Mouse (Mus musculus) ES-Bruce4 (cell line): ENCODE data around the gene Prkg1. TPM values are rescaled to one million over a fixed set of nuclear protein-coding genes. Genes with fewer than 3 reads are reported as not detected.

Source experiments
- H3K27ac ChIP-seq: 2 replicates; pipeline ENCODE4 v1.5.1; 2012; ENCODE audit warnings: low read length, inconsistent platforms; ENCODE audit not compliant: insufficient read depth
- H3K27me3 ChIP-seq: 2 replicates; pipeline ENCODE4 v1.6.1; 2012; ENCODE audit warnings: mild to moderate bottlenecking, low read length, inconsistent platforms; ENCODE audit not compliant: control insufficient read depth, poor library complexity, insufficient read depth, severe bottlenecking
- H3K36me3 ChIP-seq: 2 replicates; pipeline ENCODE4 v1.6.1; 2012; ENCODE audit warnings: inconsistent platforms, mild to moderate bottlenecking, low read length, moderate library complexity; ENCODE audit not compliant: control insufficient read depth, poor library complexity, insufficient read depth, severe bottlenecking
- H3K4me1 ChIP-seq: one replicate; pipeline ENCODE4 v1.8.1; 2011; ENCODE audit warnings: low read length; ENCODE audit not compliant: control insufficient read depth, insufficient read depth
- H3K4me3 ChIP-seq: 2 replicates; pipeline ENCODE4 v1.5.1; 2011; ENCODE audit warnings: low read depth, mild to moderate bottlenecking, low read length
- H3K9ac ChIP-seq: 2 replicates; pipeline ENCODE4 v1.6.1; 2012; ENCODE audit warnings: low read depth, mild to moderate bottlenecking, inconsistent platforms; ENCODE audit not compliant: poor library complexity, severe bottlenecking
- H3K9me3 ChIP-seq: replicated peaks from 2 replicates; pipeline ENCODE4 v1.6.1; 2012; ENCODE audit warnings: mild to moderate bottlenecking, low read length, inconsistent platforms; ENCODE audit not compliant: control insufficient read depth, poor library complexity, insufficient read depth, severe bottlenecking
- CTCF ChIP-seq: IDR thresholded peaks from one replicate; pipeline ENCODE4 v1.8.1; 2011; ENCODE audit warnings: low read depth, low read length
- EP300 ChIP-seq: IDR thresholded peaks from 2 replicates; pipeline ENCODE4 v1.6.1; 2011; ENCODE audit warnings: low read depth, low read length; ENCODE audit not compliant: insufficient read depth
- POLR2A ChIP-seq: IDR thresholded peaks from one replicate; pipeline ENCODE4 v1.8.1; 2011; ENCODE audit warnings: low read length; ENCODE audit not compliant: insufficient read depth
- polyA plus RNA-seq: library from polyadenylated mRNA; stranded (reverse); fragments of >200 nt; gene quantifications from 2 replicates; pipeline ENCODE4 v1.2.4, GENCODE M21; 2011; ENCODE audit warnings: low read depth; ENCODE audit not compliant: missing spikeins, insufficient read depth, insufficient read length

The Prkg1 gene
- polyA plus RNA-seq, 1 experiment: 0.46 TPM

DNA sequence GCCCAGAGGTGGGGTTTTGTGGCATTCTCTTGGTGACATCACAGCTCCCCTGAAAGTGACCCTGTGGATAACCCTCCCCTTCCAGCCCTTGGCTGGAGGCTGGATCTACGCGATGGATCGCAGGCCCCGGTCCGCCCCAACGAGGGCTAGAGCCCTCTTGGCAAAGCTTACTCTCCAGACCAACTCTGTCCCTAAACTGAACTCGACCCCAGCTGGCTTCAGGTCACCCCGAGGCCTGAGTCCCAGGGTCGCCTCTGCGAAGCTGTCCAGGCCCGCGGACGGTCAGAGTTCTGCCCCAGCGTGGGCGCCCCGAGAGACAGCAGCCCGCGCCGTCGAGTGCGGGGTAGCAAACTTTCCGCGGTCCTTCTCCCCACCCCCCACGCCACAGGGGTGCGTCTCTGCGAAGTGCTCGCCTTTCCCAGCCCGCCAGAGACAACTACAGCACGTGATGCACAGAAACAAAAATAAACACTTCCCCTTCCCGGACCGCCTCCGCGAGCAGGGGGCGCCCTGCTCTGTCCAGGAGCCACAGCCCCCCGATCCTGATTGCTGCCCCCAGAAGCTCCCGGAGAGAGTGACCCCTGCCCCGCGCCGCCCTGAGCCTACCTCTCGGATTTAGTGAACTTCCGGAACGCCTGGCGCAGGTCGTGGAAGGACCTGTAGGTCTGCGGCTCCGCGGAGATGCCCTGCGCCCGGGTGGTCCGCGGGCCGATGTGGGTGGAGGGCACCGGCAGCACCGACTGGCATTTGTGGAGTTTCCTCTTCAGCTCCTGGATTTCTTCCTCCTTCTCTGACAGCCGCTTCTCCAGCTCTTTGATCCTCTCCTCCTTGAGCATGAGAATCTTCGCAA, 657 bp downstream of the Prkg1 start:
- Histone ChIP-seq H3K4me3 (peak overlapping the region; percentile 87), H3K9ac (peak overlapping the region; percentile 65), H3K27me3 (peaks cover 9% of the 10 kb centered on the region), H3K27ac (no peak overlapping the region), H3K9me3 (no peaks in the 10 kb centered on the region), H3K36me3 (no peaks in the 10 kb centered on the region), H3K4me1 (no peaks in the 10 kb centered on the region)
- TF ChIP-seq POLR2A: no peak
- TF ChIP-seq EP300: no peak
- no peak for TF ChIP-seq CTCF

- Histone ChIP-seq H3K27ac (no peak overlapping the region), H3K27me3 (peaks cover 9% of the 10 kb centered on the region), H3K4me3 (peak overlapping the region; percentile 87), H3K4me1 (no peaks in the 10 kb centered on the region), H3K9ac (no peak overlapping the region), H3K36me3 (no peaks in the 10 kb centered on the region), H3K9me3 (no peaks in the 10 kb centered on the region)
- TF ChIP-seq POLR2A (no peak), EP300 (no peak), CTCF (no peak)
These were observed 1.5 kb downstream of the Prkg1 start for GRCm38 (mm10) chr19:31763246-31763821.

DNA sequence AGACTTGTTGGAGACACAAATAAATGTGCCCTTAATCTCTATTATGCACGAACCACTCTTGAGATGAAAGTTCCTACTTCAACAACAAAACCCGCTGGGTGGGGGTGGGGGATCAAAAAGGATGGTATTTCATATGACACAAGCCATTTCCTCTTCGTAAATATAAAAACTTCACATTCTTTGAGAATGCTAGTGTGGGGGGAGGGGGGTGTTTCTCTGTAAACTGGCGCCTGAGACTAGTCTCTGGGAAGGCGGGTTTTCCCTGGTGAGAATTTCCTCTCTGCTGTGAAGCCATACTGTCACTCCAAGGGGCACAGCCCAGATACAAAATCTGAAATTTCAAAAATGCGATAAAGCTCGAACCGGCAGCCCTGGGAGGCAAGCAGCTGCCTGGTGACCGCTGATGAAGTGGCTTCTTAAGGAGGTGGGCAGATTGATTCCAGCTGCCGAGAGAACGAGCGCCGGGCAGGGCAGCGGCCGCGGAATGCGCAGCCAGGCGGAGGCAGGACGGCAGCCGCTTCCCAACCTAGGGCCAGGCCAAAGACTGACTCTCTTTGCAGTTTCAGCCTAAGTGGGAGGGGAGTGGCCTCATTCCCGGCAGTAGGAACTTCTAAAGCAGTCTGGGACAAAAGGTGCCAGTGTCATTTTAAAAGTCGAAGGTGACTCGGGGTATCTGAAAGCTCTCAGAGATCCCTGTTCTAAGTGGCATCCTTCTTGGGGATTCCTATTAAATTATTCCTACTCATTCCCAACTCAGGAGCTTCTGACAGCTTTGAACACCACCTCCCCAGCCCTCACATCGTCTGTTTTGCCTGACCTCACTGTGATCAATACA, 2.2 kb downstream of the Prkg1 start:
- Histone ChIP-seq H3K27ac (no peak overlapping the region), H3K4me1 (no peaks in the 10 kb centered on the region), H3K36me3 (no peaks in the 10 kb centered on the region), H3K27me3 (peaks cover 9% of the 10 kb centered on the region), H3K4me3 (peak overlapping the region; percentile 87), H3K9me3 (no peaks in the 10 kb centered on the region), H3K9ac (0 out of 2 replicates have a peak overlapping the region, but pooled peaks have one; percentile 8)
- TF ChIP-seq POLR2A (no peak), CTCF (no peak), EP300 (no peak)

GRCm38 (mm10) chr19:31759855-31760254, 5.0 kb downstream of the Prkg1 start:
- TF ChIP-seq EP300 (no peak), POLR2A (no peak), CTCF (no peak)
- no peak overlapping the region for H3K4me3 ChIP-seq
- H3K27me3 ChIP-seq: peaks cover 9% of the 10 kb centered on the region
- no peak overlapping the region for H3K9ac ChIP-seq
- no peaks in the 10 kb centered on the region for H3K4me1 ChIP-seq
- no peaks in the 10 kb centered on the region for H3K9me3 ChIP-seq
- no peaks in the 10 kb centered on the region for H3K36me3 ChIP-seq
- H3K27ac ChIP-seq: no peak overlapping the region

DNA sequence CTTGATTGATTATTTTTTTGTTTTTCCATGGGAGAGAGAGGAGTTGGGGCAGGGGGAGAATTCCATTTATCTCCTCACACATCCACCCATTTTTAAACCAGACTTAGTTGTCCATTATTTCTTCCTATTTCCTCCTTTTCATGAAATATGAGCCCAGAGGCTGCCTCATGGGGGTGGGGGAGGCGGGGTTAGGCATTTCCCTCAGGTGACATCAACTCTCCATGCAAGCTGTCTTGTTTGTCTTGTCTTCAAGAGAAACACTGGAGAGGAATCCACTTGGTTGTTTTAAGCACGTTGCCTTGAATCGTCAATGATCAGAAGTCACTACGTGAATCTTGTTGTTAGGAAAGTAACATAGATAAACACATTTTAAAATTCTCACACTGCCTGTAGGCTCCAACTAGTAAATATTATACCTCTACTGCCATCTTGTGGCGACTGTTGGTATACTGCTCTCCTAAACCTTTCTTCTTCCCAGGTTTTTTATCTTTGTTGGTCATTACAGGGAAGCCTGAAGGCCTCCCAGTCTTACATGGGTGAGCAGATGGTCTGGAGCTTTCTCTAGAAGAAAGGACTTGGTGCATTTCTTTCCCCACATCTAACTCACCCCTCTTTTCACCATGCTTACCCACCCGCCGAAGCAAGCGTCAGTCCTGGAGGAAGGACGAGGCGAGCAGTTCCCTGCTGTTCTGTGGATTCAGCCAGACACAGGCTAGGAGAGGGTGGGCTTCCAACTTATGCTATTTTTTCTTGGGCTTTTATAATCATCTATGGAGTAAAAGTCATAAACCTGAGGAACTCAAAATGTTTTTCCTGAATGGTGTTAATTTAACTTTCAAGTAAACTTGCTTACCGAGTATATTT, 8.7 kb downstream of the Prkg1 start:
- no peak overlapping the region for H3K27ac ChIP-seq
- H3K9ac ChIP-seq: no peak overlapping the region
- H3K36me3 ChIP-seq: no peaks in the 10 kb centered on the region

More for the DNA sequence above, 8.7 kb downstream of the Prkg1 start:
- Histone ChIP-seq H3K27me3 (no peaks in the 10 kb centered on the region; the same call in 1 of the 2 replicates), H3K4me1 (no peaks in the 10 kb centered on the region), H3K9me3 (no peaks in the 10 kb centered on the region), H3K4me3 (no peak overlapping the region)
- no peak for TF ChIP-seq POLR2A
- no peak for TF ChIP-seq CTCF
- no peak for TF ChIP-seq EP300
